Mouse (Mus musculus): ENCODE results near the gene Txnrd3.

DNA sequence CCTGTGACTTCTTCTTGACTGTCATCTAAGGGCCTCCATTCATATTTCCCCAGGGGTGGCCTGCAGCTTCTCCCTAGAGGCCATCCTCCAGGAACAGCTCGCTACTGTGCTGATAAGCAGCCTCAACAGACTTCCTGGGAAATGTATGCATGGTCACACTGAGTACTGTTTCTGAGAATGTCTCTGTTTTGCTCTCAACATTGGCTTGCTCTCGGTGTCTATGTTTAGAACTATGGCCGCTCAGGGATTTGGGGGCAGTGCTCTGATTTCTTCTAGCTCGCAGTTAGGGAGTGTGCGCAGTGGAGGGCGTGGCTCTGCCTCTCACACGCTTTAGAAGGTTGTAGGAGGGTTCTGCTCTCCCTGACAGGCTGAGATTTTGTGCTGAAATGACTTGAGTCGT is 9.4 kb upstream of the Txnrd3 start:
- TF ChIP-seq POLR2A (IDR thresholded peaks at IDR 0.05; ENCODE audit: insufficient read length, low read depth) (no peak), POLR2AphosphoS2 (IDR thresholded peaks at IDR 0.05; ENCODE audit: insufficient read length, low read depth) (no peak), MYOG (IDR thresholded peaks at IDR 0.05; ENCODE audit: control insufficient read depth in 1 of 3, insufficient read depth in 1 of 3, insufficient read length in 2 of 3, low read depth in 2 of 3) (no peak), MYOD1 (IDR thresholded peaks at IDR 0.05; ENCODE audit: control insufficient read depth in 1 of 3, insufficient read length in 2 of 3, low read depth in 2 of 3) (no peak), TCF12 (IDR thresholded peaks at IDR 0.05; ENCODE audit: insufficient read depth, poor library complexity, severe bottlenecking) (no peak)
